Mouse (Mus musculus) E14TG2a.4 (cell line): ENCODE results near the gene Stpg4.

Source experiments
- H3K27me3 ChIP-seq: 2 replicates; pipeline ENCODE4 v1.6.1; 2014; ENCODE audit warnings: low read length, control low read depth; ENCODE audit not compliant: insufficient read depth
- H3K36me3 ChIP-seq: 2 replicates; pipeline ENCODE4 v1.6.1; 2014; ENCODE audit warnings: low read length, control low read depth; ENCODE audit not compliant: insufficient read depth
- H3K4me1 ChIP-seq: replicated peaks from 2 replicates; pipeline ENCODE4 v1.6.1; 2014; ENCODE audit warnings: low read depth, low read length, control low read depth
- H3K4me3 ChIP-seq: replicated peaks from 2 replicates; pipeline ENCODE4 v1.5.1; 2014; ENCODE audit warnings: mild to moderate bottlenecking, low read length
- H3K9me3 ChIP-seq: 2 replicates; pipeline ENCODE4 v1.6.1; 2014; ENCODE audit warnings: low read length, control low read depth
- CTCF ChIP-seq: conservative IDR thresholded peaks from 2 replicates; pipeline ENCODE4 v1.5.1; 2014; ENCODE audit warnings: low read length
- NANOG ChIP-seq: IDR thresholded peaks from 2 replicates; pipeline ENCODE4 v1.6.1; 2014; ENCODE audit warnings: borderline replicate concordance, low read length, mixed read lengths
- POU5F1 ChIP-seq: IDR thresholded peaks from 2 replicates; pipeline ENCODE4 v1.6.1; 2014; ENCODE audit warnings: low read length, borderline replicate concordance

Stpg4 gene

GRCm38 (mm10) chr17:87406646-87407045, 20.9 kb downstream of the Stpg4 start:
- Histone ChIP-seq H3K36me3 (no peaks in the 10 kb centered on the region), H3K9me3 (peaks cover 3% of the 10 kb centered on the region; the same call in 1 of the 2 replicates), H3K27me3 (no peaks in the 10 kb centered on the region), H3K4me3 (no peak overlapping the region), H3K4me1 (peaks cover 15% of the 10 kb centered on the region)
- TF ChIP-seq POU5F1 (no peak), CTCF (no peak), NANOG (no peak)

- no peak for TF ChIP-seq NANOG
- TF ChIP-seq POU5F1 = no peak
- TF ChIP-seq CTCF = no peak
- peaks cover 3% of the 10 kb centered on the region; the same call in 1 of the 2 replicates for H3K9me3 ChIP-seq
- H3K4me1 ChIP-seq = peaks cover 15% of the 10 kb centered on the region
- H3K27me3 ChIP-seq = no peaks in the 10 kb centered on the region
- H3K4me3 ChIP-seq = no peak overlapping the region
- no peaks in the 10 kb centered on the region for H3K36me3 ChIP-seq
These were observed 22.0 kb downstream of the Stpg4 start for GRCm38 (mm10) chr17:87405576-87405975.

GRCm38 (mm10) chr17:87403462-87403861, 24.1 kb downstream of the Stpg4 start:
- peaks cover 15% of the 10 kb centered on the region for H3K4me1 ChIP-seq
- TF ChIP-seq NANOG (no peak), CTCF (no peak), POU5F1 (no peak)
- no peak overlapping the region for H3K4me3 ChIP-seq
- peaks cover 3% of the 10 kb centered on the region; the same call in 1 of the 2 replicates for H3K9me3 ChIP-seq
- H3K36me3 ChIP-seq = no peaks in the 10 kb centered on the region
- no peaks in the 10 kb centered on the region for H3K27me3 ChIP-seq

GRCm38 (mm10) chr17:87402444-87402843, 25.1 kb downstream of the Stpg4 start:
- peaks cover 3% of the 10 kb centered on the region; the same call in 1 of the 2 replicates for H3K9me3 ChIP-seq
- peaks cover 15% of the 10 kb centered on the region for H3K4me1 ChIP-seq
- no peaks in the 10 kb centered on the region for H3K27me3 ChIP-seq
- no peak for TF ChIP-seq POU5F1
- no peak for TF ChIP-seq CTCF
- no peak for TF ChIP-seq NANOG
- no peak overlapping the region for H3K4me3 ChIP-seq
- H3K36me3 ChIP-seq = no peaks in the 10 kb centered on the region

- H3K9me3 ChIP-seq = no peaks in the 10 kb centered on the region
- H3K4me1 ChIP-seq = peaks cover 5% of the 10 kb centered on the region; the same call in 1 of the 2 replicates
- no peak for TF ChIP-seq CTCF
- TF ChIP-seq POU5F1 = no peak
- TF ChIP-seq NANOG = no peak
- H3K27me3 ChIP-seq = no peaks in the 10 kb centered on the region
- H3K36me3 ChIP-seq = no peaks in the 10 kb centered on the region
- H3K4me3 ChIP-seq = no peak overlapping the region
These were observed 30.5 kb downstream of the Stpg4 start for GRCm38 (mm10) chr17:87397088-87397487.

GRCm38 (mm10) chr17:87391242-87391641, 36.3 kb downstream of the Stpg4 start:
- Histone ChIP-seq H3K9me3 (no peaks in the 10 kb centered on the region), H3K4me3 (no peak overlapping the region), H3K36me3 (no peaks in the 10 kb centered on the region), H3K27me3 (0 out of 2 replicates have a peak, but pooled peaks cover 3% of the 10 kb centered on the region), H3K4me1 (peaks cover 2% of the 10 kb centered on the region; the same call in 1 of the 2 replicates)
- TF ChIP-seq NANOG = no peak
- no peak for TF ChIP-seq CTCF

- TF ChIP-seq CTCF (no peak), NANOG (no peak), POU5F1 (no peak)
- Histone ChIP-seq H3K36me3 (no peaks in the 10 kb centered on the region), H3K27me3 (peaks cover 8% of the 10 kb centered on the region; the same call in 1 of the 2 replicates), H3K4me1 (peaks cover 6% of the 10 kb centered on the region; the same call in 1 of the 2 replicates), H3K4me3 (no peak overlapping the region), H3K9me3 (no peaks in the 10 kb centered on the region)
These were observed 40.5 kb downstream of the Stpg4 start for GRCm38 (mm10) chr17:87387068-87387467.

GRCm38 (mm10) chr17:87385835-87386234, 41.7 kb downstream of the Stpg4 start:
- Histone ChIP-seq H3K9me3 (no peaks in the 10 kb centered on the region), H3K4me1 (peaks cover 11% of the 10 kb centered on the region), H3K4me3 (no peak overlapping the region), H3K36me3 (no peaks in the 10 kb centered on the region), H3K27me3 (peaks cover 8% of the 10 kb centered on the region; the same call in 1 of the 2 replicates)
- TF ChIP-seq POU5F1 (no peak), CTCF (no peak), NANOG (no peak)

GRCm38 (mm10) chr17:87380681-87381080, 46.9 kb downstream of the Stpg4 start:
- Histone ChIP-seq H3K9me3 (no peaks in the 10 kb centered on the region), H3K4me3 (no peak overlapping the region), H3K4me1 (peaks cover 54% of the 10 kb centered on the region), H3K27me3 (peaks cover 6% of the 10 kb centered on the region; the same call in 1 of the 2 replicates), H3K36me3 (no peaks in the 10 kb centered on the region)
- no peak for TF ChIP-seq POU5F1
- TF ChIP-seq CTCF = no peak
- TF ChIP-seq NANOG = no peak
